Mouse (Mus musculus): Measurements from ENCODE around the gene Ccnjl. TPM values are rescaled to one million over a fixed set of nuclear protein-coding genes. Genes with fewer than 3 reads are reported as not detected.

Ccnjl gene
- polyA plus RNA-seq, 1 experiment from 2014 or later = 9.5 TPM

DNA sequence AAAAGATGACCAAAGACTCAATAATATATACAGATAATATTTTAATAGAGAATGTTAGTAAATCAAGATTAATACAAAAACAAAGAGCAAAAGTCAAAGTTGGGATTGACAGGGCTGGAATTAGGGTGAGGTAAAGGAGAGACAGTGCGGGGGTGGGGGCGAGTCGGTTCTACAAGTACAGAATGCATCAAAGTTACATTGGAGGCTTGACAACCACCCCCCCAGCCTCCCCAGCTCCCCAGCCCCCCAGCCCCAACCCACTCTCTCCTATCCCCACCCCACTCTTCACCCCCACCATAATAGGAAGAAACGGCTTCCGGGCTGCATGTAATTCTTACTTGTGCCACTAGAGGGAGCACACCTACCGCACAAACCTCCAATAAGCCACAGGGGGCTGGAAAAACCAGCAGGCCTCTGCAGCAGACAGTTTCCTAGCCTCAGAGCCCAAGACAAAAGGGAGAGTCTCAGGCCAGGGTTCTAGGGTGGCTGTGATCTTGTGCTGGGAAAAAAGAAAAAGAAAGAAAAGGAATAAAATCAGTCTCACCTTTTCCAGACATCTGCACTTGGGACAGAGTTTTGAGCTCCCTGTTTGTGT is 34.7 kb upstream of the Ccnjl start:
- 19% methylated on average over 6 of the region's 6 CpGs for WGBS
- no peak overlapping the region for H3K4me2 ChIP-seq (ENCODE audit: low read length)
- H3K36me3 ChIP-seq (ENCODE audit: control insufficient read depth, insufficient read depth) = no peaks in the 10 kb centered on the region
- H3K9me3 ChIP-seq (ENCODE audit: control insufficient read depth, low read length) = no peaks in the 10 kb centered on the region
- no peak overlapping the region for H3K27ac ChIP-seq (ENCODE audit: low read length)
- peak; percentile 87 for ATAC-seq
- no peak overlapping the region for H3K4me3 ChIP-seq (replicated peaks; ENCODE audit: low read length)
- H3K27me3 ChIP-seq (replicated peaks; ENCODE audit: control insufficient read depth, insufficient read depth, low read length) = no peaks in the 10 kb centered on the region
- no peaks in the 10 kb centered on the region for H3K4me1 ChIP-seq (replicated peaks; ENCODE audit: control insufficient read depth, insufficient read depth, low read length)
- no peak overlapping the region for H3K9ac ChIP-seq (replicated peaks; ENCODE audit: low read depth, low read length)

DNA sequence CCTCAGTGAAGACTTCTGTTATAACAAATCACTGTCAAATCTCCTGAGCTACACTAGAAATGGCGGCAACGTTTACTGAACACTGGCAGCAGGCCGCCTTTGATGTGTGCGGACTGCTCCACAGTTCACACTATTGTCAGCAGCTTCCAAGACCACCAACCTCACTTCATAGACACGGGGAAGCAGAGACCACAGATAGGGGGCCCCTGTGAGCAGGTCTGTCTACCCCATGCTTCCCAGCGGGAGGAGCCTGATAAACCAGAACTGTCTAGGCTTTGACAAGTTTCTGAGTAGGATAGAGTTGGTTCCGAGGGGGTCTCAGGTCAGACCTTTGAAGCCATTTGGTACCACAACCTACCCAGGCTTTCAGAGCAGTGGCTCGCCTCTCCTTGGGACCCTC is 33.5 kb upstream of the Ccnjl start:
- no peak overlapping the region for H3K4me3 ChIP-seq (replicated peaks; ENCODE audit: low read length)
- H3K4me2 ChIP-seq (ENCODE audit: low read length) = no peak overlapping the region
- ATAC-seq = peak; percentile 12; the same call in 1 of the 2 replicates
- no peaks in the 10 kb centered on the region for H3K36me3 ChIP-seq (ENCODE audit: control insufficient read depth, insufficient read depth)
- no peaks in the 10 kb centered on the region for H3K4me1 ChIP-seq (replicated peaks; ENCODE audit: control insufficient read depth, insufficient read depth, low read length)
- no peak overlapping the region for H3K9ac ChIP-seq (replicated peaks; ENCODE audit: low read depth, low read length)
- H3K27ac ChIP-seq (ENCODE audit: low read length) = no peak overlapping the region
- 40% methylated on average over 8 of the region's 8 CpGs for WGBS
- no peaks in the 10 kb centered on the region for H3K9me3 ChIP-seq (ENCODE audit: control insufficient read depth, low read length)
- no peaks in the 10 kb centered on the region for H3K27me3 ChIP-seq (replicated peaks; ENCODE audit: control insufficient read depth, insufficient read depth, low read length)

DNA sequence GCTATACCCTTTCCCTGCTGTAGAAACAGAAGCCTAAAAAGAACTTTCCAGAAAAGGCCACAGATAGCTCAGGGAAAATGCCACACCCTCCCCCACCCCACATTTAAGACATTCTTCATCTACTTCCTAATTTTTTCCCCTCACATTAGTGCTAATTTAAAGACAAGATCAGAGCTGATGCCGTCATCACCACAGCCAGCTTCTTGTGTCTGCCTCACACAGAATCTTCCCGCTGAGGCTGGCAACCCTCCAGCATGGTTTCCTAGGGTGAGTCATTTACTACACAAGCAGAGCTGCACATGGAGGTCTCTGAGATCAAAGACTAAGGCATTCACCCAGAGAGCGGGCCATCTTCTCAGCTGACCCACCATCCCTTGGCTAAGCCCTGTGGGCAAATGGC is 33.1 kb upstream of the Ccnjl start:
- no peak overlapping the region for H3K9ac ChIP-seq (replicated peaks; ENCODE audit: low read depth, low read length)
- H3K9me3 ChIP-seq (ENCODE audit: control insufficient read depth, low read length) = no peaks in the 10 kb centered on the region
- no peak overlapping the region for H3K4me3 ChIP-seq (replicated peaks; ENCODE audit: low read length)
- no peak for ATAC-seq
- H3K27me3 ChIP-seq (replicated peaks; ENCODE audit: control insufficient read depth, insufficient read depth, low read length) = no peaks in the 10 kb centered on the region
- H3K36me3 ChIP-seq (ENCODE audit: control insufficient read depth, insufficient read depth) = no peaks in the 10 kb centered on the region
- H3K4me1 ChIP-seq (replicated peaks; ENCODE audit: control insufficient read depth, insufficient read depth, low read length) = no peaks in the 10 kb centered on the region
- 42% methylated on average over 3 of the region's 3 CpGs for WGBS
- no peak overlapping the region for H3K27ac ChIP-seq (ENCODE audit: low read length)
- H3K4me2 ChIP-seq (ENCODE audit: low read length) = no peak overlapping the region

DNA sequence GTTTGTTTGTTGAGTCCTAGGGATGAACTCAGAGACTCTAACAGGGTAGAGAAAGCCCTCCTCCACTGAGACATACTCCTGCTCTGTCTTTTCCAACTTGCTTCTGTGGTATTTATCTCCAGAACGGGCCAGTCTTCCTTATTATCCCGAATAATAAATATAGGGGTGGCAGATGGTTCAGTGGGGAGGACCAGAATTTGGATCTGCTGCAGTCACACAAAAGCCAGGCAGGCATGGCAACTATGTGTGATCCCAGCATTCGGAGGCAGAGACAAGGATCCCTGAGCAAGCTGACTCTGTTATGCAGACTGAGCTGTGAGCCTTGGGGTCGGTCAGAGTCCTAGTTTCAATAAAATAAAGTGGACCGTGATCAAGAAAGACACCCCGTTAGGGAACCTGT is 27.3 kb upstream of the Ccnjl start:
- H3K4me2 ChIP-seq (ENCODE audit: low read length) = no peak overlapping the region
- no peak overlapping the region for H3K27ac ChIP-seq (ENCODE audit: low read length)
- no peak overlapping the region for H3K4me3 ChIP-seq (replicated peaks; ENCODE audit: low read length)
- WGBS = 74% methylated on average over 6 of the region's 6 CpGs
- H3K27me3 ChIP-seq (replicated peaks; ENCODE audit: control insufficient read depth, insufficient read depth, low read length) = no peaks in the 10 kb centered on the region
- H3K9ac ChIP-seq (replicated peaks; ENCODE audit: low read depth, low read length) = no peak overlapping the region
- no peaks in the 10 kb centered on the region for H3K36me3 ChIP-seq (ENCODE audit: control insufficient read depth, insufficient read depth)
- H3K9me3 ChIP-seq (ENCODE audit: control insufficient read depth, low read length) = no peaks in the 10 kb centered on the region
- no peak for ATAC-seq
- H3K4me1 ChIP-seq (replicated peaks; ENCODE audit: control insufficient read depth, insufficient read depth, low read length) = no peaks in the 10 kb centered on the region

DNA sequence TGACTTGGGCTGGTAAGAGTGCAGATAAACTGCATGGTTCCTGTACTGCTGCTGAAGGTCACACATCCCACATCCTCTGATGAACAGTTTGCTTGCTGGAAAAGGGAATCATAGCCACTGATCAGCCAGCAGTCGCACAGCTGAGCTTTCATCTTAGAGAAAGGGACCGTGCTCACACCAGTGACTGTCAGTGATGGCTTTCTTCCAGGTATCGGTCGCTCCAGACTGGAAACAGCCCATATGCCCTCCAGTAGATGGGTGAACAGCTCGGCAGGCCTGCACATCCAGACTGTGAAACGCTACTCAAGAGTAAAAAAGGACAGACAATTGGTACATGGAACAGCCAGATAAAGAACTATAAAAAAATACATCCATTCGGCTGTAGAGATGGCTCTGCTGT is 23.4 kb upstream of the Ccnjl start:
- H3K27ac ChIP-seq (ENCODE audit: low read length) = no peak overlapping the region
- 60% methylated on average over 7 of the region's 7 CpGs for WGBS
- no peak overlapping the region for H3K9ac ChIP-seq (replicated peaks; ENCODE audit: low read depth, low read length)
- ATAC-seq = no peak
- H3K4me1 ChIP-seq (replicated peaks; ENCODE audit: control insufficient read depth, insufficient read depth, low read length) = no peaks in the 10 kb centered on the region
- H3K4me3 ChIP-seq (replicated peaks; ENCODE audit: low read length) = no peak overlapping the region
- H3K36me3 ChIP-seq (ENCODE audit: control insufficient read depth, insufficient read depth) = no peaks in the 10 kb centered on the region
- no peak overlapping the region for H3K4me2 ChIP-seq (ENCODE audit: low read length)
- H3K9me3 ChIP-seq (ENCODE audit: control insufficient read depth, low read length) = no peaks in the 10 kb centered on the region
- no peaks in the 10 kb centered on the region for H3K27me3 ChIP-seq (replicated peaks; ENCODE audit: control insufficient read depth, insufficient read depth, low read length)

DNA sequence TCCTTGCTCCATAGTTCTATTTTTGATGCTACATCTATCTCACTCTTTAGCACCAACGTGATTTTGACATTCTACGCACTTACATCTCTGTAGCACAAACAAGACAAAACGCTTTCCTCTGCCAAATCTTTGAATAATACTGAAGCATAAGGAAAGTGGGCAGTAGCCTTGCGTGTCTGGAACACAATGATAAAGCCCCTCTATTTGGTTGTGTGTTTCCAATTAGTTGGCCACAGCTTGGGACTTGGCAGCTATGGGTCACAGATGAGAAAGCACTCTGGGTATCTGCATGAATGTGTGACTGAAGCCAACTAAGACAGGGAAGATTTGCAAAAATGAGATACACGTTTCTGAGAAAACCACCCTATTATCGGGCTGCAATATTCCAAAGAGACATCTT is 20.6 kb upstream of the Ccnjl start:
- Histone ChIP-seq H3K9me3 (ENCODE audit: control insufficient read depth, low read length) (no peaks in the 10 kb centered on the region), H3K27me3 (replicated peaks; ENCODE audit: control insufficient read depth, insufficient read depth, low read length) (no peaks in the 10 kb centered on the region), H3K36me3 (ENCODE audit: control insufficient read depth, insufficient read depth) (no peaks in the 10 kb centered on the region), H3K4me1 (replicated peaks; ENCODE audit: control insufficient read depth, insufficient read depth, low read length) (no peaks in the 10 kb centered on the region), H3K27ac (ENCODE audit: low read length) (no peak overlapping the region), H3K4me3 (replicated peaks; ENCODE audit: low read length) (no peak overlapping the region), H3K9ac (replicated peaks; ENCODE audit: low read depth, low read length) (no peak overlapping the region), H3K4me2 (ENCODE audit: low read length) (no peak overlapping the region)
- WGBS = 77% methylated on average over 6 of the region's 6 CpGs
- ATAC-seq = no peak

DNA sequence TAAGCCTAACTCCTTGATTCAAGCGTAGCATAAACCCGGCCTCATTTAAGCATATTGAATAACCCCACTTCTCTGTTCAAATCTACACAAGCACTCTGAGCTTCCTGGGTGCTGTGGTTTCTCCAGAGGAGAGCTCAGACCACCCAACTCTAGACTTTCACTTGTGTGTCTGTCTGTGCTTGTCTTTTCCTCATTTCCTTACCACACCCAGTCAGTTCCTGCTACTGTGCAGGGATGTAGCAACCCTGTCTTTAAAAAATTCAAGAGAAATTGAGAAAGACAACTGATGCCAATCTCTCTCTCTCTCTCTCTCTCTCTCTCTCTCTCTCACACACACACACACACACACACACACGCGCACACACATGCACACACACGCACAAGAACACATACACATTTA is 18.7 kb upstream of the Ccnjl start:
- Histone ChIP-seq H3K4me3 (replicated peaks; ENCODE audit: low read length) (no peak overlapping the region), H3K4me2 (ENCODE audit: low read length) (no peak overlapping the region), H3K36me3 (ENCODE audit: control insufficient read depth, insufficient read depth) (no peaks in the 10 kb centered on the region), H3K27me3 (replicated peaks; ENCODE audit: control insufficient read depth, insufficient read depth, low read length) (no peaks in the 10 kb centered on the region), H3K27ac (ENCODE audit: low read length) (no peak overlapping the region), H3K9ac (replicated peaks; ENCODE audit: low read depth, low read length) (no peak overlapping the region), H3K4me1 (replicated peaks; ENCODE audit: control insufficient read depth, insufficient read depth, low read length) (no peaks in the 10 kb centered on the region), H3K9me3 (ENCODE audit: control insufficient read depth, low read length) (no peaks in the 10 kb centered on the region)
- 95% methylated on average over 5 of the region's 5 CpGs for WGBS
- no peak for ATAC-seq

DNA sequence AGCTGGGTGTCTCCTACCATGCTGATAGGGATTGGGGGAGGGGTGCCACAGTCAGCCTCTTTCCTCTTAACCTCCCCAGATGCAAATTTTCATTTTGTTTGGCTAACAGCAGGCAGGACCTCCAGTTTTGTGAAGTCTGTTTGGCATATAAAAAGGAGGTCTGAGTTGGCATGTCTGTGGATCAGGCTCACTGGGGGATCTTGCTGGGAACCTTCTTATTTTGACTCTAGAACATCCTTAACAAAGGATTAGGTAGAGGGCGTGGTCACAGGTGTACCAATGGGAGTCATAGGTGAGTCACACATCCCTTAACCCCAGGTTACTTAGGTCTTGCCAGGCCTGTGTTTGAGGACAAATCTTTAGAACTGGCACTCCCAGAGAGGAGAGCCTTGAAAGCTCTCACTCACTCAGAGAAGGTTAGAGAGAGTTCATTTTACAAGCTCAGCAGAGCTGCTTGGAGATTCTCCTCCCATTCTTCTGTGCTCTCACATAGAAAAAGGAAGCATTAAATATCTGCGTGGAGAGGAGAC is 15.9 kb upstream of the Ccnjl start:
- Histone ChIP-seq H3K4me3 (replicated peaks; ENCODE audit: low read length) (no peak overlapping the region), H3K4me2 (ENCODE audit: low read length) (no peak overlapping the region), H3K9me3 (ENCODE audit: control insufficient read depth, low read length) (no peaks in the 10 kb centered on the region), H3K27me3 (replicated peaks; ENCODE audit: control insufficient read depth, insufficient read depth, low read length) (no peaks in the 10 kb centered on the region), H3K9ac (replicated peaks; ENCODE audit: low read depth, low read length) (no peak overlapping the region), H3K27ac (ENCODE audit: low read length) (no peak overlapping the region), H3K4me1 (replicated peaks; ENCODE audit: control insufficient read depth, insufficient read depth, low read length) (no peaks in the 10 kb centered on the region), H3K36me3 (ENCODE audit: control insufficient read depth, insufficient read depth) (no peaks in the 10 kb centered on the region)
- 79% methylated on average over 2 of the region's 2 CpGs for WGBS
- no peak for ATAC-seq

DNA sequence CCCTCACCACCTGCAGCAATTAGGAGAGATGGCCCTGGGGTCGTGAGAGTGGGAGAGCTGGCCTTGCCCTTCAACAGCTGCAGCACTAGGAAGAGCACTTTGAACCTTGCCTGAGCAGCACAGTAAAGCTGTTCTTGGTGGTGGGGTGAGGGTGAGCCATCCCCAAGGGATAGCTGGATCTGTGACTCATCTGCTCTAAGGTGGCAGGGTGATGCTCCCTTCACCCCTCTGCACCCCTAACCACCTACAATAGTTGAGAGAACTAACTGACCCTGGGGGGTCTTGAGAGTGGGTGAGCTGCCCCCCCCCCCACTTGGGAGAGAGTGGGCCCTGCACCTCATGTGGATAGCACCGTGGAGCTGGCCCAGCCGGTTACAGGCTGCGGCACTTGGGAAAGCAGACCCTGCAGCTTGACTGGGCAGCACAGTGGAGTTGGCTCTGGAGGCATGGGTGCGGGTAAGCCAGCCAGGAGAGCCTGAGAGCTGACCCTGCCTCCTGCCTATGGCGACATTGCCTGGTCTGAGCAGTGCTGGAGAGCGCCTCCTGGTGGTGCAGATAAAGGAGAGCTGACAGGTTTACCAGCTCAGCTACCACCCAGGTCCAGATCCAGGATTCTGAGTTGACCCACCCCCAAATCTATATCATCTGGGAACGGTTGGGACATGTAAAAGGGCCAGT is 12.1 kb upstream of the Ccnjl start:
- H3K27me3 ChIP-seq (replicated peaks; ENCODE audit: control insufficient read depth, insufficient read depth, low read length) = no peaks in the 10 kb centered on the region
- H3K27ac ChIP-seq (ENCODE audit: low read length) = no peak overlapping the region
- 42% methylated on average over 8 of the region's 8 CpGs for WGBS
- no peak overlapping the region for H3K4me3 ChIP-seq (replicated peaks; ENCODE audit: low read length)
- no peak overlapping the region for H3K4me2 ChIP-seq (ENCODE audit: low read length)
- no peaks in the 10 kb centered on the region for H3K4me1 ChIP-seq (replicated peaks; ENCODE audit: control insufficient read depth, insufficient read depth, low read length)
- no peak overlapping the region for H3K9ac ChIP-seq (replicated peaks; ENCODE audit: low read depth, low read length)
- no peaks in the 10 kb centered on the region for H3K36me3 ChIP-seq (ENCODE audit: control insufficient read depth, insufficient read depth)
- no peak for ATAC-seq
- H3K9me3 ChIP-seq (ENCODE audit: control insufficient read depth, low read length) = no peaks in the 10 kb centered on the region
